Mouse (Mus musculus) MEL (cell line): Measurements from ENCODE around the gene Fbxl22. TPM values are rescaled to one million over a fixed set of nuclear protein-coding genes. Genes with fewer than 3 reads are reported as not detected.

Source experiments
- polyA plus RNA-seq, 2 experiments: library from polyadenylated mRNA; stranded (reverse) in 1 of 2; unstranded in 1 of 2; fragments of >175 nt in 1 of 2; fragments of >200 nt in 1 of 2; gene quantifications; 2 replicates each; pipeline versions ENCODE4 v1.2.1 to v1.2.4; 2012; ENCODE audit warnings: low replicate concordance in 2 of 2, low read depth in 1 of 2; ENCODE audit not compliant: insufficient read length in 2 of 2, insufficient read depth in 1 of 2, missing spikeins in 1 of 2
- total RNA-seq: library from RNA; depleted of rRNA; stranded (reverse); fragments of 300-350 nt; gene quantifications from 2 replicates; pipeline ENCODE4 v1.2.3, GENCODE M21; 2012; rRNA removed

Fbxl22 gene
- total and polyA plus RNA-seq, 3 experiments: 0.35 to 0.47 TPM; not detected in 1

Other genes starting within 250 kb of the Fbxl22 start
- gene Herc1, start 164.1 kb downstream of the Fbxl22 start, total RNA-seq: 23.2 and 29.2 TPM in 2 replicates
- 10 to 100 TPM; 22.7 to 28.8 TPM for gene Herc1, start 164.1 kb downstream of the Fbxl22 start, polyA plus RNA-seq
- gene Usp3, start 78.5 kb upstream of the Fbxl22 start, total RNA-seq: 9.8 and 11.7 TPM in 2 replicates
- gene Usp3, start 78.5 kb upstream of the Fbxl22 start, polyA plus RNA-seq: 100 to 1,000 TPM in 1 of 2 experiments, 10 to 100 TPM in 1; 22.0 to 534 TPM
- 0.77 and 1.1 TPM in 2 replicates for gene Car12, start 199.1 kb upstream of the Fbxl22 start, total RNA-seq
- 1 to 10 TPM in 1 of 2 experiments, not detected in 1; 1.8 TPM for gene Car12, start 199.1 kb upstream of the Fbxl22 start, polyA plus RNA-seq